Mouse (Mus musculus) skeletal muscle tissue, adult 2 months (tissue): Measurements from ENCODE around the gene Hip1.

Experiments used
- DNase-seq: peaks from one replicate; pipeline ENCODE4 v3.0.0-alpha.2; 2012; ENCODE audit warnings: low read depth, low spot score

Hip1 gene

GRCm38 (mm10) chr5:135531306-135531845, 13.5 kb downstream of the Hip1 start:
- DNase-seq = no peak

- no peak for DNase-seq
These were observed 15.0 kb downstream of the Hip1 start for GRCm38 (mm10) chr5:135529964-135530363.

GRCm38 (mm10) chr5:135529310-135529709, 15.6 kb downstream of the Hip1 start:
- no peak for DNase-seq

GRCm38 (mm10) chr5:135527986-135528385, 16.9 kb downstream of the Hip1 start:
- no peak for DNase-seq

- DNase-seq = peak; percentile 43
These were observed 20.0 kb downstream of the Hip1 start for GRCm38 (mm10) chr5:135524660-135525560.

GRCm38 (mm10) chr5:135524087-135524486, 20.8 kb downstream of the Hip1 start:
- DNase-seq = no peak

- peak; percentile 62 for DNase-seq
These were observed 22.7 kb downstream of the Hip1 start for GRCm38 (mm10) chr5:135522111-135522722.

- DNase-seq = no peak
These were observed 27.5 kb downstream of the Hip1 start for GRCm38 (mm10) chr5:135517348-135517883.

GRCm38 (mm10) chr5:135513131-135513530, 31.8 kb downstream of the Hip1 start:
- peak; percentile 61 for DNase-seq

- DNase-seq = no peak
These were observed 33.8 kb downstream of the Hip1 start for GRCm38 (mm10) chr5:135511105-135511504.

GRCm38 (mm10) chr5:135508284-135508683, 36.6 kb downstream of the Hip1 start:
- no peak for DNase-seq

- DNase-seq = no peak
These were observed 37.2 kb downstream of the Hip1 start for GRCm38 (mm10) chr5:135507561-135508273.

- no peak for DNase-seq
These were observed 39.5 kb downstream of the Hip1 start for GRCm38 (mm10) chr5:135505442-135505841.

GRCm38 (mm10) chr5:135502931-135503330, 42.0 kb downstream of the Hip1 start:
- no peak for DNase-seq

- DNase-seq = no peak
These were observed 42.9 kb downstream of the Hip1 start for GRCm38 (mm10) chr5:135502027-135502426.

- DNase-seq = no peak
These were observed 46.0 kb downstream of the Hip1 start for GRCm38 (mm10) chr5:135498914-135499313.

- peak; percentile 52 for DNase-seq
These were observed 47.5 kb downstream of the Hip1 start for GRCm38 (mm10) chr5:135497347-135497955.

GRCm38 (mm10) chr5:135496489-135496888, 48.4 kb downstream of the Hip1 start:
- no peak for DNase-seq

GRCm38 (mm10) chr5:135495471-135495870, 49.4 kb downstream of the Hip1 start:
- no peak for DNase-seq

- DNase-seq = no peak
These were observed 50.6 kb downstream of the Hip1 start for GRCm38 (mm10) chr5:135494183-135494910.

GRCm38 (mm10) chr5:135493095-135493494, 51.8 kb downstream of the Hip1 start:
- DNase-seq = no peak
